Mouse (Mus musculus) adrenal gland (tissue): ENCODE measurements around the gene Olfr601.
"Not testable (repeated sequence)": the region's sequence is repeated elsewhere in the genome, so short reads cannot be mapped to it uniquely, and the experiment has no call there.

Experiments used
- intact Hi-C: fragments of 180-260 bp; cut with DNase I; formaldehyde crosslinking; loops from one replicate; pipeline ENCODE4 v1.15.1; 2025
- long read RNA-seq, 2 experiments: library from polyadenylated mRNA; unstranded; transcript quantifications; one replicate each; pipeline ENCODE4 v2.0.0; 2020; ENCODE audit warnings: borderline replicate concordance in 1 of 2; ENCODE audit not compliant: insufficient replicate concordance in 1 of 2

Gene Olfr601
- long read RNA-seq, experiment 1: 0 reads
- long read RNA-seq, experiment 2: 0 reads

DNA sequence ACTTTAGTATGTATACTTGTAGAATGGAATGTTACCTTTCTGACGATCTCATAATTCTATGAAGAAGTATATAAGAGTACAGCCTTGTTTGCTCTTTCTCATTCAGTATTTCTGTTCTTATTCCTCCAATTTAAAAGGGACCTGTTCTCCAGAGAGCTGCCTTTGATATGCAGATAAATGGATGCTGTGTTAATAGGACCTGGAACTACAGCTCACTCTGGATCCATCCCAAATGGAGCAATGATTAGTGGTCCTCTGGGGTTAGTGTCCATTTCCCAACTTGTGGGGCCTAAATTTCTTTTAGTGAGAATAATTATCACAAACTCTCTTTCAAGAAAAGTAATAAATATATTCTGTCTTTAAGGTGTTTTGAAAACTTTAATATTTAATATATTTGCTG, at the start of gene Olfr601:
Gene Olfr601 (minus strand): TSS at position 101 of the 400 bp plus-strand sequence.
- intact Hi-C loops: no loop called here

DNA sequence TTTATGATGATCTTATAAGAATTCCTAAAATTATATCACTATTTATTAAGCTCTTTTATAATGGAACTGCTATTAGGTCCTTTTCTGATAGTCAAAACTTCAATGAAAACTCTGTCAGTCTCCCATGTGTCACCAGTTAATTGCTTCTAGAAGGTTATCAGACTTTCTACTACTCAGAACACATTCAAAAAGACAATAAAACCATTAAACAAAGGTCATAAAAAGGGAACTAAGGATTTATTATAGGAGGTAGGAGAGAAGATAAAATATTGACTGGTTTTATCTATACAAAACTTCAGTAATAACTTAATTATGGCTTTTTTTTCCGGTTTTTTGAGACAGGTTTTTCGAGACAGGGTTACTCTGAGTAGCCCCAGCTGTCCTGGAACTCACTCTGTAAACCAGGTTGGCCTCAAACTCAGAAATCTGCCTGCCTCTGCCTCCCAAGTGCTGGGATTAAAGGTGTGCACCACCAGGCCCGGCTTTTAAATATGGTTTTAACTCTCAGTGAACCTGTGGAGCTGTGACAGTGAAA, 44.1 kb upstream of the Olfr601 start:
- intact Hi-C loops: not testable (repeated sequence)

DNA sequence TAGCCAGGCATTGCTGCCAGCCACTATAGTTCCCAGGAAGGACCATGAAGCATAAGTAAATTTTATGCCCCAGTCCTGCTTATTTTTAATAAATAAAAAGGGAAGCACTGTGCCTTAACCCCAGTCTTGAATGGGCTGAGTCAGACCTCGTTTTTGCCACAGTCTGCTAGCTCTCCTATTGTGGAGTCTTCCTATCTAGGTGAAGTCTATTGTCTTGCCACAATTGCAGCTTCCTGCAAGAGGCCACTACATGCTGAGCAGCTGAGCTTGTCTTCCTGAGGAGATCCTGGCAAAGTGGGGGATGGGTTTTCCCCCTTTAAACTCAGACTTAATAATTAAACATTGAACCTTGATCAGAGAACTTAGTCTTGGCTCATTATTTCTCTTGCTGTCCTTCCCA, 36.5 kb upstream of the Olfr601 start:
- intact Hi-C loops: no loop called here

DNA sequence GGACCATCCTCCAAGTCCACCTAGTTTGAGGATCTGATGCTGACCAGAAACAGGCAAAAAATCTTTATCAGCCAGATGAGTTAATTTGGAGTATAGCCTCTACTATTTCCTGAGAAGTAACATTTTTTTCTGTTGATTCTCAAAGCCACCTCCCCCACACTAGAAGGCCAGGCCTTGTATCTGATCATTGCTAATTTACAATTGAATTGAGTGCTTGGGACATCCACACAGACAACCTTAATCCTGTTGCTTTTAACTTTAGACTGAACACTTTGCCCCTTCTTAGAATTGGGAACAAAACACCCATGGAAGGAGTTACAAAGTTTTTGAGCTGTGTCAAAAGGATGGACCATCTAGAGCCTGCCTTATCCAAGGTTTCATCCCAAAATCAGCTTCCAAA, 35.3 kb upstream of the Olfr601 start:
- intact Hi-C loops: no loop called here

DNA sequence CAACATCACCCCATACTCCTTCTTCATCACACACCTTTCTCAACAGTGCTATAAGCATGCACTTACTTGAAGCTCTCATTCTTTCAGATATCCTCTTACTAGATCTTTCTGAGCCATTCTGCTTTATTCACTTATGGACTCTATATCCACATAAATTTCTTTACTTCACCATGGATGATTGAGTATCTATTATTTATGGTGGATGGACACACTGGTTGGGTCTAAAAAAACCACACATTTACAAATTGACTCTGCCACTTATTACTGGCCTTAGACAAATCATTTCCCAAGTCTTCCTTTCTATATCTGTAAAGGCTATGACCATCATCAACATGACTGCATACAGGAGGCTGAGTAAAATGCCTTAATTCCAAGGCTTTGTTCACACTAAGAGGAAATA, 23.6 kb upstream of the Olfr601 start, which contains the start of gene Olfr603:
Gene Olfr603 (minus strand): TSS at position 101 of the 400 bp plus-strand sequence.
- intact Hi-C loops: loop anchor here (5.0 kb wide), 1 partner anchor 79 kb away; the partner anchor contains the start of gene Olfr596

DNA sequence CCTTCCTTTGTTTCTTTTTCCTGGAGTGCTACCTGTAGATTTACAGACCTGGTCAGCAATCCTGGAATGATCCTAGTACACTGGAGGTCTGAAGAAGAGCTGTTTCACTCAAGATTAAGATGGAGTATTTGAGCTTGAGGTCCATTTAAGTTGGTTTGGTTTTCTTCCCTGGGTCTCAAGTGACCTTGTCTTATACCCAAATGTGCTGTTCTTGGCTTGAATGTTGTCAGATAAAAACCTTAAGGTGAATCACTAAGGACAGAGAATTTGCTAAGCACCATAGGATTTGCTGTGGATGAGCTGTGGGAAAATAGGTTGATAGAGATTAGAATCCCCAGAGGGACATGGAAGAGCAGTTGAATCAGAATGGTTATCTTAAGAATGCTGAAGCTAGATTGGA, 12.9 kb downstream of the Olfr601 start, which contains the start of gene Olfr600:
Gene Olfr600 (minus strand): TSS at position 101 of the 400 bp plus-strand sequence.
- intact Hi-C loops: no loop called here

DNA sequence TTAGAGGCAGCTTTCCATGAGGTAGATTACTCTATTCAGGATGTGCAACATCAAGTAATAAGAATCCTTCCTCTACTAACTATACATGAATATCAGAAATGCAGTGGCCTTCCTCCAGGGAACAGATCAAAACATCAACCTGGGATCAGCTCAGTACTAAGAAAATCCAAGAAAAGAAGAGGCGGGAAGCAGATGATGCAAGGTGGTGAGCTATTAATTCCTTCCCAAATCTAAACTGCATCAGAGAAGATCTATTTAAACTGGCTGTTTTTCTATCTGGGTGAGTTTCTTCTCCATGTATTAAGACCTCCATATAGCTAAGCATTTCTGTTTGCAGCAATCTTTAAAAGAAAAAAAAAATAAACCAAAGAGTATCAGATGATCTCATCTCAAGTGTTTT, 26.8 kb downstream of the Olfr601 start, which contains the start of gene Olfr599:
Gene Olfr599 (plus strand): TSS at position 301 of the 400 bp plus-strand sequence.
- intact Hi-C loops: no loop called here

DNA sequence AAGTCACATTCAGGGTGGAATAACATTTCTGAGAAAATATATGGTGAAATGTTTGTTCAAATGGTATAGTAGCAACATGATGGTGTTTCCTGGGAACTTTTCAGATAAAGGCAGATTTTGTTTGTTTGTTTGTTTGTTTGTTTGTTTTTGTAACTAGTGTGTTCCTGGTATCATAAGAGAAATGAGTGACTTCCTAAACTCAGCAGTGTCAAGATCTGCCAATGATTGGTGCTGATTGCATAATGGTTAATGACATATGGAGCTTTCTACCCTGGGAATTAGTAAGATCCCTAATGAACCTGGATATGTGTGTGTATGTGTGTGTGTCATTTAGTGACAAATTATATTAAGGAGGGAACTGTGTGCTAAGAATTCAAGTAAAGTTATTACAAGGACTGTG, 39.2 kb downstream of the Olfr601 start, which contains the start of gene Olfr598:
Gene Olfr598 (plus strand): TSS at position 301 of the 400 bp plus-strand sequence.
- intact Hi-C loops: no loop called here

DNA sequence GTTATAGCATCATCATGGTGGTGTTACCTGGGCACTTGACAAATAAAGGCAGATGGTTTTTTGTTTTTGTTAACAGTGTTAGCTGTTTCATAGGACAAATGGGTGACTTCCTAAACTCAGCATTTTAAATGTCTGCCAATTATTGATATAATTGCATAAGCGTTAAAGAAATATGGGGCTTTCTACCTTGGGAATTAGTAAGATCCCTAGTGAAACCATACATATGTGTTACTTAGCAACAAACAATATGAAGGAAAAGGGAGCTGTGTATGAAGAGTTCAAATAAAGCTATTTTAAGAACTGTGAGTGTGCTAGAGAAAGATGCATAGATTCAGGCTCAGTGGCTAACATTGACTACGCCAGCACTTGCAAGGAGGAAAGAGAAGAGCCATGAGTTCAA, 46.4 kb downstream of the Olfr601 start, which contains the start of gene Olfr597:
Gene Olfr597 (plus strand): TSS at position 301 of the 400 bp plus-strand sequence.
- intact Hi-C loops: not testable (repeated sequence)
